Mouse (Mus musculus) testis, adult 2 months (tissue): ENCODE results near the gene Men1.

Experiments used
- CTCF ChIP-seq: fragments of 200-500 bp; IDR thresholded peaks from 2 replicates; pipeline ENCODE4 v1.5.1; 2012; ENCODE audit warnings: low read depth, mild to moderate bottlenecking, inconsistent platforms, low read length, moderate library complexity; ENCODE audit not compliant: control insufficient read depth, insufficient read depth, insufficient replicate concordance
- POLR2A ChIP-seq: fragments of 200-500 bp; IDR thresholded peaks from 2 replicates; pipeline ENCODE4 v1.6.1; 2012; ENCODE audit warnings: low read depth, mild to moderate bottlenecking, inconsistent platforms, low read length, moderate library complexity; ENCODE audit not compliant: control insufficient read depth

- no peak for TF ChIP-seq CTCF
- no peak for TF ChIP-seq POLR2A
Observed at GRCm38 (mm10) chr19:6299003-6299402, 35.8 kb upstream of the Men1 start.
